Mouse (Mus musculus) forelimb bud, embryonic 11.5 days (tissue): ENCODE results near the gene Nipsnap3a.
A peak's percentile ranks its signal among the peaks of the same experiment; 100 is the strongest.

Experiments
- DNase-seq: peaks from one replicate; pipeline ENCODE4 v3.0.0-alpha.2; 2012; ENCODE audit warnings: low read depth, low spot score

Gene Nipsnap3a

GRCm38 (mm10) chr4:52989248-52989647, at the start of gene Nipsnap3a:
Nipsnap3a (plus strand) TSS chr4:52989272.
- DNase-seq, result peak; percentile 5

- DNase-seq, result no peak
These were observed 42.4 kb upstream of the Nipsnap3a start for GRCm38 (mm10) chr4:52946665-52947064.

DNA sequence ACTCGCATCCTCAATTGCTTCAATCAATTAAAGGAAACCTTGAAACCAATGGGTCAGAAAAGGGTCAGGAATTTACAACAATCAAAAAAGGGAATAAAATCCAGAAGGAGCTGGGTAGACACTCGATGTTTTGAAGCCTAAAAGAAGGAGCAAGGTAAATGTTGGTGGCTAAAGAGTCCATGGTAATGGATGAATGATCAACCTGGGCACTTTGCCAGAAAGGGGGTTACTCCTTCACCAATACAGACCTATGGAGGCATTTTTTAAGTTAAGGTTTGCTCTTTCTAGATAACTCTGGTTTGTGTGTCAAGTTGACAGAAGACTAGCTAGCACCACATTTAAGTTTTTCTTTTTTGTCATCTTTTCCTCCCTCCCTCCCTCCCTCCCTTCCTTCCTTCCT, 40.1 kb upstream of the Nipsnap3a start:
- no peak for DNase-seq

DNA sequence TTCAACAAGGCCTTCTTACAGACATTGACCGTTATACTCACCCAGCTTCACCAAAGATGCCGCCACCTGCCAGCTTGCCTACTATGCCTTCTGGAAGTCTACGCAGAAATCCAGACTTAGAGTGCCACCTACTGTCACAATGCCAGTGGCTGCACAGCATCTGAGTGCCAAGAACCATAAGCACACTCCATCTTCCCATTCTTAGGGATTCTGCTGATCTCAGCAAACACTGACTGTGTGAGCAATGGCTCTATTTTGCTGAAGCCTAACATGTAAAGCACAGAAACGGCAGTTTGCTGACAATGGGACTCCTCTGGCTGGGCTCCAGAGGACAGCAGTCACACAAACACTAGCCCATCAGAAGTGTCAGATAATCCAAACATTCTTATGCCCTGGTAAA, 30.4 kb upstream of the Nipsnap3a start:
- peak; percentile 16 for DNase-seq

- DNase-seq, result no peak
These were observed 24.8 kb upstream of the Nipsnap3a start, which contains the start of gene Olfr270 for GRCm38 (mm10) chr4:52964247-52964646. Olfr270 (plus strand) TSS chr4:52964547.

GRCm38 (mm10) chr4:52985216-52985615, 3.9 kb upstream of the Nipsnap3a start:
- peak; percentile 10 for DNase-seq

DNA sequence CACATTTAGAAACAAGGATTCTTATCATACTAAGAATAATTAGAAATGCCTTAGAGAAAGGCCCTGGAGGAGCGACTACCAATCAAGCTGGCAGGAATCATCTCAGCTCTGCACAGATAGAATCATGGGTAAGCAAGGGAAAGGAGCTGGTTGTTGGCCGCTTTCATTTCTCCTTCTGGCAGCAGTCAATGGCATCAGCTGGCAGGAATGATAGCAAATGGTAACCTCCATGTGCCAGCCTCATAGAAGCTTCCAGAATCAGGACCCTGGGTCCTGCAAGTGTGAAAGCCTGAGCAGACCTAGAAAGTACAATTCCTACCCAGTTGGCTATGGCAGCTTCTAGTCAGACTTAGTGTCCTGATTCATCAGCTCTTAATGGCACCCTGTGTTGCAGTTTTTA, 2.8 kb upstream of the Nipsnap3a start:
- DNase-seq, result no peak

DNA sequence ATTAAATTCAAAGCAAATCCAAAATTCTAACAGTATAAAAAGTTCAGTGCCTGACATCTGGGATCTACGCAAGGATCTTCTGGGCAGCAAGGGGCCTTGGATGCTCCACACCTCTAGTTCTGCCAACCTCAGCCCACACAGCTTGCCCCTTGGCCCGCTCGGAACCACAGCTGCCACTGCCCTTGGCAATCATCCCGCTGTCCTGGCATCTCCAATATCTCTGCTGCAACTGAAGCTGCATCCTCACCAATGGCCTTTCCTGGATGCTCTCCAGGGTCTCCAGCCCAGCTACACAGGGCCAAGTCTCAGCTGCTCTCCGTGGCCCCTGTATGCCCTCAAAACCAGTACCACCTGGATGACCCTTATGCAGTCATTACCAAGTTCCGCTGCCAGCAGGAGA, 10.4 kb downstream of the Nipsnap3a start:
- no peak for DNase-seq

GRCm38 (mm10) chr4:53000154-53000553, 11.1 kb downstream of the Nipsnap3a start:
- no peak for DNase-seq

- DNase-seq, result peak; percentile 11
These were observed 20.1 kb downstream of the Nipsnap3a start for GRCm38 (mm10) chr4:53009183-53009582.

GRCm38 (mm10) chr4:53009871-53010270, 20.8 kb downstream of the Nipsnap3a start:
- no peak for DNase-seq

DNA sequence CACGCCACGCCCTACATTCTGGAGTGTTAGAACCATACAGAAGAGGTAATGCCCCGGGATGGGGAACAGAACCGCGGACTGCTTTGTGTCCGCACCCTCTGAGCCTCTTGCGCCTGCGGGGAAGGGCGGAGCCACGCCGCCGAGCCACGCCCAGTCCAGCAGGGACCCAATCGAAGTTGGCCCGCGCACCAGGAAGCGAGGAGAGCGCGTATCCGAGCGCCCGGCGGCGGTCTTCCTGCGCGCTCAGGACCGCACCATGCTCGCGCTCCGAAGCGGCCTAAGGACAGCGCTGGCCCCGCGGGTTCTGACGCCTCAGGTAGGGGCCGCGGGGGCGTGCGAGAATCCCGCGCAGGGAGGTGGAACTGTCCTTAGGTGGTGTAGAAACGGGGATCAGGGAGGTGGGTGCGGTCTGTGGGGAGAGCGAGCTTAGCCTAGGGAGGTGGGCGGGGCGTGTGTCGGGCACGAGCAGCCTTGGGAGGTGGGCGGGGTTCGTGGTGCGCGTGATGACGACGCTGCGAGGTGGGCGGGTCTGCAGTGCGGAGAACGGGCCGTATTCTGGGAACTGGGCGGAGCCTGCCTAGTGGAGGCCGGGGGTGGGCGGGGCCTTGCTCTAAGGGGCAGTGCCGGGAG, 22.8 kb downstream of the Nipsnap3a start, which contains the start of gene Nipsnap3b:
TSS of gene Nipsnap3b (plus strand) at position 149 of the 630 bp plus-strand sequence.
- DNase-seq, result peak; percentile 96

GRCm38 (mm10) chr4:53014421-53014820, 25.3 kb downstream of the Nipsnap3a start:
- DNase-seq, result no peak

GRCm38 (mm10) chr4:53015024-53015423, 26.0 kb downstream of the Nipsnap3a start:
- DNase-seq, result no peak

- no peak for DNase-seq
These were observed 29.3 kb downstream of the Nipsnap3a start for GRCm38 (mm10) chr4:53018392-53018791.

GRCm38 (mm10) chr4:53023189-53023925, 34.3 kb downstream of the Nipsnap3a start:
- DNase-seq, result no peak

DNA sequence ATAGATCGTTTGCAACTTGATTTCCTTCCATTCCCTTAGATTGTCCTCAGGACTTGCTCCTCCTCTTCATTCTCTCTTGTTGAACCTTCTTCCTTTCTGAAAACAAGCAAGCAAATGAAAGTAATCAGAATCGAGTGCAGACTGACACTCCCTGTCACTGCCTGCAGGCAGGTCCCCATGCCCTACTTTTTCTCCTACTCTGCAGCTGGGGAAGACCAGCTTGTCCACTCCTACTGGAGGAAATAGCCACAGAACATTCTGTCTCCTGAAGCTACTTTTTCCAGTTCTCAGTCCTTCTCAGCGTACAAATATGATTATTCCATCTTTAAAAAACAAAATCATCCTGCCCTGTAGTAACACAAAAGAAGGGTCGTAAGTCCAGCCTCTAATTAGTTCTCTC, 35.3 kb downstream of the Nipsnap3a start:
- DNase-seq, result no peak

DNA sequence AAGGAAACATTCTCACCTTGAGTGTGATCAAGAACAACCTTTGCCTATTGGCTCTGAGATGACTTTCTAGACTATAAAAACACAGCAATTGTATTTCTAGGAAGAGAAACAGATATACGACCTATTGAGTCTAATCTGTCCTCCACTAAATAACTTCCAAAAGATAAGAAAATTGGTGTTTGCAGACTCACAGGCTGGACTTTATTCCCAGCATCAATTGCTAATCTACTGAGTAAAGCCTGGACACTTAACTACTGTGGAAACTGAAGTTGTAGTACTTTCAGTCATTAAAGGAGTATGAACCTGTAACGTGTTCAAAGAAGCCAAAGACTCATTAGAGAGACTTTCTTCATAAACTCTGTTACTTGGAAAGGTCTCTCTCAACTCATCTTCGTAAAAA, 38.7 kb downstream of the Nipsnap3a start:
- no peak for DNase-seq

DNA sequence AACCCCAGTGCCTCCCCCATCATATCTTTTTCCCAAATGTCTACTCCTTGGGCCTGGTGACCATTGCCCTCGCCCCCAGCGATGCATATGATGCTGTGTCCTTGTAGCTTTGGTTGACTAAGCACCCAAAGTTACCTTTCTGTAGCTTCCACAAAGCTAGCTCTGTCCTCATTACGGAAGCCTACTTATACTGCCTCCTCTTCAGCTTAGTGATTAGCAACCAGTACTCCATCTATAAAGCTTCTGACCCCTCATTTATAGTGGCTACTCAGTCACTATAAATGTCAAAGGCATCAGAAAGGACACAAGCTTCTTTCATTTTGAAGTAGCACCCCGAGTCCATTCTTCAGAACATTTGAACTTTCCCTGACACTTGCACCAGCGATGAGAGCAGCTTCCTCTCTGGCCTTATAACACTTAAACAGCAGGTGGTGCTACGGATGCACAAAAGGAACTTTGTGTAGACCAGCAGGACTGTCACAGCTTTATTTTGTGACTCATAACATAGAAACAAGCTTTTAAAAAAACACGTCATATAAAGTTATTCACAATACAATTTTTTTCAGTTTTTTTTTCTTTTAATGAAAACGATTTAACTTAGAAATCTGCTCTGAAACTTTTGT, 41.4 kb downstream of the Nipsnap3a start:
- peak; percentile 10 for DNase-seq

DNA sequence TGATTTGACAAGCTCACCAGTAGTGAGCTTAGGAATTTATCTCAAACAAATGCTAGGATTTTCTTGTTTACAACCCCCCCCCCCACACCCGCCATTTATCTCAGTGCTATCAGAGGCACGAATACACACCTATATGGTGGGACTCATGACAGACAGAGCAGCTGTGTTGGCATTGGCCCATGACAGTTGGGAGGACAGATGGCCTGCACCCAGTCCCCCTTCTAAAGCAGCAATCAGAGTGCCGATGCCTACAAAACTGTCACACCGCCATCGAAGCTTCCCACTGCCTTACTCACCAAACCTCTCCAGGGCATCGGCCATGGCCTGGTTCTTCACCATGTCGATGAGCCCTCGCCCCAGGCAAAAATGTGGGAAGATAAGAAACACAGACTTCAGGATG, 54.7 kb downstream of the Nipsnap3a start:
- no peak for DNase-seq

GRCm38 (mm10) chr4:53045807-53046206, 56.7 kb downstream of the Nipsnap3a start:
- no peak for DNase-seq

DNA sequence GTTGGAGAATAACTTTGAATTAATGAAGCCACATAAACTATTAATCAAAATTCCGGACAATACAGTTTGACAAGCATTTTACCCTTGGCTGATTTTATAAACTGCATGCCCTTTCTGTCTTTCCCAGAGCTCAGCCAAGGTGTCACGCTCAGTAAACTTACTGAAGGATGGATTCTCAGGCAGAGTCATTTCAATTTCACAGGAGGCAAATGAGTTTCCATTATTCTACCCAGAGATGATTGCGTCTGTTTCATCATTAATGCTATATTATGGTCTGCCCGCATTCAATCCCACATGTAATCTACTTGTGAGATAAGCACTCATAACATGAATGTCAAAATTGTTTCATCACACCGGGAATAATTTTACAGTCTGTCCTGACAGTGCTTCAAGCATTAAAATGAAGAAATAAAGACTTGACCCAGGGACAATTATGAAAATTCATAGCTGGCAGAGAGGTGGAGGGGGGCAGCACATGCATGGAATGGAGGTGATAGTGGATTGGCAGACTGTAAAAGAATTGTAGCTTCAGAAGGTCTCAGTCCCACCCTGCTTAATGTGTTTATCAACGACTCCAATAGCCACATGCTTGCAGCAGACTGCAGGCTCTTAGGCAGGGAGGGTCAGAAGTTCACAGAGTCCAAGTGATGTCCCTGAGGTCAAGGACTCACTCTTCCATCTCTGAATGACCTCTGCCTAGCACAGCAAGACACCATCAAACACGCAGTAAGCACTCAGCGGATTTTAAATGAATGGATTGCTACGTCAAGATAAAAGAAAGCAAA, 57.4 kb downstream of the Nipsnap3a start:
- no peak for DNase-seq
